Mouse (Mus musculus): Measurements from ENCODE around the gene Fopnl. TPM values are rescaled to one million over a fixed set of nuclear protein-coding genes. Genes with fewer than 3 reads are reported as not detected.
A peak's percentile ranks its signal among the peaks of the same experiment; 100 is the strongest.

Fopnl gene
- total and polyA plus RNA-seq, 2 experiments from 2014 or later, result 111 to 216 TPM

DNA sequence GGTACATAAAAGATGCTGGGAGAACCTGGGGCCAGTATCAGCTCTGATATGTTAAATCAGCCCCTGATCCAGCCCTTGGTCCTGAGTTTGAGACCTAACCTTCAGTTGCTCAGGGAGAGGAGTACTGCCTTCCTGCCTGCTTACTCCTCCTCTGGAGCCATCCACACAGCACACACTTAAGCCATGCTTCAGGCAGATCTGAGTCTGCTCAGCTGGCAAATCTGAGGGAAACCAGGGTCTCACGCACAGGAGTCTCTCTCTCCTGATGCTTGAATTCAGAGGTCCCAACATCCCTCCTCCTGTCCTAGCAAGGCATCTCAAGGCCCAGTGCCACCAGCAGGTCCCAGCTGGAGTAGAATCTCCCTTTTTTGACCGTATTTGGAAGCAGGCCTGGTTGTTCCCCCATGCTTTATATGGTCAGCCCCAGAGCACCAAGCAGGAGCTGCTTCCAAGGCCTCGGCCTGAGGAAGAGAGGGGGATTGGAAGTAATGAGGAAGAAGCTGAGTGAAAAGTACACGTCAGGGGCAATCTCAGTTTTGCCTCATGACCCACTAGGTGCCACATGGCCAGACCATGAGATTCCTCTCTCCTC is 44.7 kb downstream of the Fopnl start:
- WGBS, result 69% methylated on average over 4 of the region's 4 CpGs
- DNase-seq (no peak), ATAC-seq (no peak)
- H3K4me2 ChIP-seq (ENCODE audit: low read depth), result no peak overlapping the region
- H3K27ac ChIP-seq (ENCODE audit: low read depth, low read length), result no peak overlapping the region
- no peaks in the 10 kb centered on the region for H3K9me3 ChIP-seq (ENCODE audit: low read length)
- H3K36me3 ChIP-seq (ENCODE audit: insufficient read depth), result no peaks in the 10 kb centered on the region
- no peak for TF ChIP-seq CTCF (IDR thresholded peaks at IDR 0.05; ENCODE audit: low read depth)
- no peaks in the 10 kb centered on the region for H3K4me1 ChIP-seq (ENCODE audit: insufficient read depth)
- no peaks in the 10 kb centered on the region for H3K27me3 ChIP-seq (ENCODE audit: insufficient read depth, low read length)
- no peak overlapping the region for H3K9ac ChIP-seq
- H3K4me3 ChIP-seq (ENCODE audit: low read depth, low read length), result no peak overlapping the region

DNA sequence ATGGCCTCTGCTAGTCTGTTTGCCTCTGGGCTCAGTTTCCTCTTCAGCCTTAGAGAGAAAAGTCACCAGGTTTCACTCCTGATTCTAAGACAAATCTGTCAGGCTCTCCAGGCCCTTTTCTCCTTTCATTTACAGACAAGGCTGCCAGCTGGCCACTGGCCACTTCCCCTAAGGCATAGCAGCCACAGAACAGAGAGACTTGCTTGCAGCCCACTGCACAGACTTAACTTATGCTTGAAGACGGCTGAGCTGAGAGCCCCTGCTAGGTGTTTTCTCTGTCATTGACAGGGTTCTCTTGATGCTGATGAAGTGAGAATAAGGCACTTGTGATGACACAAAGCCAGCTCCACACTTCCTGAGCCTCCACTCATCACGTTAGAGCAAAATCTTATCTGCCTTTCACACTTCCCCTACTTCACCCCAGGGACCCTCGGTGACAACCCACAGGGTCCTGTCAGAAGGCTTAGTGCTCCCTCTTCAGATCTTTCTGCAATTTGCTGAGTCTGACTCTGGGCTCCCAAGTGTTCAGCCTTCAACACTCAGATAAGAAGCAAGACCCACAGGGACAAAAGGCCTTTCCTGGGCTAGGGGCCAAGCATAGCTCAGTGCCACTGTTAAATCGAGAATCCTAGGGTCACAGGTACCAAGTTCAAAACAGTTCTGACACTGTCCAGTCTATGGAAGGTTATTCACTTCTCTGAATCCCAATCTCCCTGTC is 51.8 kb downstream of the Fopnl start:
- ATAC-seq (peak; percentile 51), DNase-seq (peak; percentile 20)
- Histone ChIP-seq H3K9ac (no peak overlapping the region), H3K27me3 (ENCODE audit: insufficient read depth, low read length) (no peaks in the 10 kb centered on the region), H3K36me3 (ENCODE audit: insufficient read depth) (no peaks in the 10 kb centered on the region), H3K27ac (ENCODE audit: low read depth, low read length) (no peak overlapping the region), H3K9me3 (ENCODE audit: low read length) (no peaks in the 10 kb centered on the region), H3K4me1 (ENCODE audit: insufficient read depth) (no peaks in the 10 kb centered on the region), H3K4me3 (ENCODE audit: low read depth, low read length) (no peak overlapping the region), H3K4me2 (ENCODE audit: low read depth) (no peak overlapping the region)
- TF ChIP-seq CTCF (IDR thresholded peaks at IDR 0.05; ENCODE audit: low read depth), result no peak
- WGBS, result 33% methylated on average over 4 of the region's 4 CpGs

DNA sequence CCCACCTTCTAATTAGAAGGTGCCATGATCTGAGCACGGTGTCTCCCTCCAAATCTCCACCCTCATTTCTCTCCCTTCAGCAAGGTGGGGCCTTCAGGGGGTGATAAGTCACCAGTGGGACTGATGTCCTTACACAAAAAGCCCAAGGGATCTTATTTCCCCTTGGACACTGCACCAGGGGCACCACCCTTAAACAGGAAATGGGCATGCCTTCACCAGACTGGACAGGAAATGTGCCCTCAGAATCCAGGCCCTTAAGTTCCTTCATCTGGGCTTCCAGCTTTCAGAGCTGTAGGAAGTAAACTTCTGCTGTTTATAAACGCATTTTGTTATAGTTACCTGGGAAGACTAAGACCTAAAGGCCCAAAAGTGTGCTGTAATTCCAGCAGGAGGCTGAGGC is 52.7 kb downstream of the Fopnl start:
- Histone ChIP-seq H3K27me3 (ENCODE audit: insufficient read depth, low read length) (no peaks in the 10 kb centered on the region), H3K27ac (ENCODE audit: low read depth, low read length) (no peak overlapping the region), H3K9ac (no peak overlapping the region), H3K4me3 (ENCODE audit: low read depth, low read length) (no peak overlapping the region), H3K9me3 (ENCODE audit: low read length) (no peaks in the 10 kb centered on the region), H3K36me3 (ENCODE audit: insufficient read depth) (no peaks in the 10 kb centered on the region), H3K4me2 (ENCODE audit: low read depth) (no peak overlapping the region), H3K4me1 (ENCODE audit: insufficient read depth) (no peaks in the 10 kb centered on the region)
- no peak for TF ChIP-seq CTCF (IDR thresholded peaks at IDR 0.05; ENCODE audit: low read depth)
- ATAC-seq, result no peak
- DNase-seq, result no peak
- 76% methylated on average over 2 of the region's 2 CpGs for WGBS

DNA sequence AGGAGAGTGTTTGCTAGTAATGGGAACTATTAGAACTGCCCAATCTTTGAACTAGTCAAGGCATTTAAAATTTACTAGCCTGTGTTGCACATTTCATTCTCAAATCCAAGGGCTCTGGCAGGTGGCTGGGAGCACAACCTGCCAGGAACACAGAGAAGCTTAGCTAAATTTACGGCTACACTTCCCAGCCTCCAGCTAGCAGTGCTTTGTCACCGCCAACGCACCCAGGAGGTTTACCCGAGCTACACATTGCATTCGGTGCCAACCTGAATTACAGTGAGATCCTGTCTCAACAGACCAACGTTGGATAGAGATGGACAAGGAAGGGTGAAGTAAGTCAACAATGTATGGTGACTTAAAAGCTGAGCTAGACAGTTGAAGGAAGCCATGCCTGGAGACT is 54.0 kb downstream of the Fopnl start:
- Histone ChIP-seq H3K36me3 (ENCODE audit: insufficient read depth) (no peaks in the 10 kb centered on the region), H3K9ac (no peak overlapping the region), H3K4me3 (ENCODE audit: low read depth, low read length) (no peak overlapping the region), H3K27me3 (ENCODE audit: insufficient read depth, low read length) (no peaks in the 10 kb centered on the region), H3K27ac (ENCODE audit: low read depth, low read length) (no peak overlapping the region), H3K4me2 (ENCODE audit: low read depth) (no peak overlapping the region), H3K4me1 (ENCODE audit: insufficient read depth) (no peaks in the 10 kb centered on the region), H3K9me3 (ENCODE audit: low read length) (no peaks in the 10 kb centered on the region)
- DNase-seq, result no peak
- WGBS, result 87% methylated on average over 6 of the region's 6 CpGs
- TF ChIP-seq CTCF (IDR thresholded peaks at IDR 0.05; ENCODE audit: low read depth), result no peak
- no peak for ATAC-seq

- TF ChIP-seq CTCF (IDR thresholded peaks at IDR 0.05; ENCODE audit: low read depth), result no peak
- ATAC-seq (no peak), DNase-seq (no peak)
- Histone ChIP-seq H3K4me1 (ENCODE audit: insufficient read depth) (no peaks in the 10 kb centered on the region), H3K27ac (ENCODE audit: low read depth, low read length) (no peak overlapping the region), H3K27me3 (ENCODE audit: insufficient read depth, low read length) (no peaks in the 10 kb centered on the region), H3K9me3 (ENCODE audit: low read length) (no peaks in the 10 kb centered on the region), H3K4me3 (ENCODE audit: low read depth, low read length) (no peak overlapping the region), H3K4me2 (ENCODE audit: low read depth) (no peak overlapping the region), H3K36me3 (ENCODE audit: insufficient read depth) (no peaks in the 10 kb centered on the region), H3K9ac (no peak overlapping the region)
- 93% methylated on average over 1 of the region's 1 CpGs for WGBS
Observed at GRCm38 (mm10) chr16:14262410-14262809, 54.8 kb downstream of the Fopnl start.

DNA sequence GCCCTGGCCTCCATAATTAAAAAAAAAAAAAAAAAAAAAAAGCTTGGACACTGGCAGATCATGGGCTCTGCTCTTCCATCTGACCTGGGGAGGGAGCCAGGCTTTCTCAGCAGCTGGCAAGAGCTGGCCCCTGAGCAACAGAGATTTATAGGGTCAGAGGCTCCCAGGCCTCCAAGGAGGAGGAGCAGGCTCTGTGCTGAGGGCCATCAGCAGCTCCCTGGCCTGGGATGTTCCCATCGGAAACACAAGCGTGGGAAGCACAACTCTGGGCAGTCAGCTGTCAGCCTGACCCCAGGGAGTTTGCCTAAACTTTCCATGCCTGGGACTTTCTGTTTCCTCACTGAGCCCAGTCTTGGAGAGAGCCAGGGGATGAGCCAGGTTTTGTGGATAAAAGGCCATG is 58.3 kb downstream of the Fopnl start:
- no peaks in the 10 kb centered on the region for H3K9me3 ChIP-seq (ENCODE audit: low read length)
- H3K4me3 ChIP-seq (ENCODE audit: low read depth, low read length), result no peak overlapping the region
- H3K36me3 ChIP-seq (ENCODE audit: insufficient read depth), result no peaks in the 10 kb centered on the region
- H3K27ac ChIP-seq (ENCODE audit: low read depth, low read length), result no peak overlapping the region
- 56% methylated on average over 2 of the region's 2 CpGs for WGBS
- no peaks in the 10 kb centered on the region for H3K4me1 ChIP-seq (ENCODE audit: insufficient read depth)
- DNase-seq (no peak), ATAC-seq (no peak)
- no peak overlapping the region for H3K9ac ChIP-seq
- H3K4me2 ChIP-seq (ENCODE audit: low read depth), result no peak overlapping the region
- H3K27me3 ChIP-seq (ENCODE audit: insufficient read depth, low read length), result no peaks in the 10 kb centered on the region
- TF ChIP-seq CTCF (IDR thresholded peaks at IDR 0.05; ENCODE audit: low read depth), result no peak

- Histone ChIP-seq H3K27me3 (ENCODE audit: insufficient read depth, low read length) (no peaks in the 10 kb centered on the region), H3K36me3 (ENCODE audit: insufficient read depth) (no peaks in the 10 kb centered on the region), H3K9me3 (ENCODE audit: low read length) (no peaks in the 10 kb centered on the region), H3K4me1 (ENCODE audit: insufficient read depth) (no peaks in the 10 kb centered on the region), H3K4me2 (ENCODE audit: low read depth) (no peak overlapping the region), H3K4me3 (ENCODE audit: low read depth, low read length) (no peak overlapping the region), H3K27ac (ENCODE audit: low read depth, low read length) (no peak overlapping the region), H3K9ac (no peak overlapping the region)
- 89% methylated on average over 3 of the region's 3 CpGs for WGBS
- no peak for TF ChIP-seq CTCF (IDR thresholded peaks at IDR 0.05; ENCODE audit: low read depth)
- DNase-seq, result no peak
- ATAC-seq, result no peak
Observed at GRCm38 (mm10) chr16:14253586-14253985, 63.6 kb downstream of the Fopnl start.
